Mouse (Mus musculus): ENCODE measurements around the gene Keap1. TPM values are rescaled to one million over a fixed set of nuclear protein-coding genes. Genes with fewer than 3 reads are reported as not detected.
"Not testable (repeated sequence)": the region's sequence is repeated elsewhere in the genome, so short reads cannot be mapped to it uniquely, and the experiment has no call there.

Gene Keap1
- 10 to 100 TPM; 53.6 to 55.2 TPM for total RNA-seq (2021)
- long read RNA-seq, experiment 1, transcript Keap1-205 (6 exons, 3,151 nt), result minor isoform, 5 of 70 reads
- long read RNA-seq, experiment 1, transcript Keap1-201 (6 exons, 3,172 nt), result major isoform, 40 of 70 reads
- long read RNA-seq, experiment 1, transcript Keap1-202 (5 exons, 3,614 nt), result minor isoform, 8 of 70 reads
- long read RNA-seq, experiment 1, partial matches to known transcripts, result 6 of 70 reads
- long read RNA-seq, experiment 1, other reads (novel, unspliced or antisense), result 11 of 70 reads
- long read RNA-seq, experiment 2, transcript Keap1-204 (6 exons, 2,163 nt), result minor isoform, 5 of 85 reads
- long read RNA-seq, experiment 2, transcript Keap1-201 (6 exons, 3,172 nt), result major isoform, 49 of 85 reads
- long read RNA-seq, experiment 2, transcript Keap1-202 (5 exons, 3,614 nt), result minor isoform, 16 of 85 reads
- long read RNA-seq, experiment 2, partial matches to known transcripts, result 6 of 85 reads
- long read RNA-seq, experiment 2, other reads (novel, unspliced or antisense), result 8 of 85 reads

DNA sequence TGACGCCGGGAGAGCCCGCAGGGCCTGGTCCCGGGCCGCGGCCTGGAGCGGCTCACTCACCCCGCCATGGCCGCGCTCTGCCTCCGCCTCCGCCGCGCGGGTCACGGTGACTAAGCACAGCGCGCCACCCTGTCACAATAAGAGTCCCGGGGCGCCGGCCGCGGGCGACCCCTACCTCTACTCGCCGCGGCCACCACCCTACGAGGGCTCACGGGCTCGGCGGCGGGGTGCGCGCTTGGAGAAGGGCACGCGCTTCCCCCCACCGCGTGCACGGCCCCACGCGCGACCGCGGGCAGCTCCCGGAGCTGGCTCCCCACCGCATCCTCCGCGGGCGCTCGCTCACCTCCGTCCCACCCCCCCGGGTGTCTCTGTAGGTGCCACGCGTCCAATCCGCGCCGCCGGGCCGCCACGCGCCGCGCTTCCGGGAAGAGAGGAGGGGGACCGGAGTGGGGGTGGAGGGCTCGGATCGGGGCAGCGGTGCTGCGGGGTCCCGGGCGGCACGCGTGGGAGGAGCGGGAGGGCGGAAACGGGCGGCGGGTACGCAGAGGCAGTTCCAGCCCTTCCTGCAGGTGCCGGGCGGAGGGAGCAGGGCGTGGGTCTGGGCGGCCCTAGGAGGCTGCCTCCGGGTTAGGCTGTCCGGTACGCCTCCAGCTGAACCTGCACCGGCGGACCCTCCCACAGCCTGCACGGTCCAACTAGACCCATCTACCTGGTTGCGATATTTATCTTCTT, at the start of gene Keap1:
Gene Keap1, minus strand, starts transcription at position 629 of the 732 bp plus-strand sequence.
- intact Hi-C loops (cut with DNase I; ENCODE audit: low total_unique reads), result no loop called here
- peak; percentile 84 for DNase-seq

DNA sequence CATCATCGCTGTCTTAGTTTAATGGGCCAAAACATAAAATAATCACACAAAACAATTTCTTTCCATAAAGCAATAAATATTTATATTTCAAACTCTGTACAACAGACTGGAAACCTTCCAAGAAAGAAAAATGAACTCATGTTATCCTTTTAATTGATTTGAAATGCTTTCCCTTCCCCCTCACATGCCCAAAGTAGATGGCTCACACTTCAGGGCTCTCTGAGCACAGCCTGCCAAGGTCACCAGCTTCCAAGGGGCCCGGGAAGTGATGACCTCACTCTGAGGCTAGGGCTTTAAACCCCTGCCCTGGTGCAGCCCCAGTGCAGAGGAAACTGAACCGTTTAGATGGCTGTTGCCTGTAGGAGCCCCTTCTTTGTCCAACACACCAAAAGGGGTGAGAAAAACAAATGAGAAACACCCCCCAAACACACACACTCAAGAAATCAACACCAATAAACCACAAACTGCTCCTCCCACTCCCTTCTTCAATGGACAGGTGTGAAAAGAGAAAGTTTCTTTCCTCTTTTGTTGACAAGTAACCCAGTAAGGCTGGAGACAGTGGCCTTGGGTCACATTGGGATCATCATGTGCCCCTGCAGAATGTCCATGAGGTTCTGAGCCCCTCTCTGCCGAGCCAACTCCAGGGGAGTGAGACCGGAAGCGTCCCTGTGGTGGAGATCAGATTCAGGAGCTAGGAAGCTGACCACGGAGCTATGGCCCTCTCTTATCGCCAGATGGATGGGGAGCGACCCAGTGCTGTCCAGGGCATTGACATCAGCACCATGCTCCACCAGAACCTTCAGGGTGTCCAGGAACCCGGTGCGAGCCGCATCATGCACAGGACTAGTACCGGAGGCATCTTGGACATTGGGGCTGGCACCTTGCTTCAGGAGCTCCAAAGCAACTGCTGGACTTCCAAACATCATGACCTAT, 49.5 kb upstream of the Keap1 start:
- no peak for DNase-seq
- intact Hi-C loops (cut with DNase I; ENCODE audit: low total_unique reads), result no loop called here

DNA sequence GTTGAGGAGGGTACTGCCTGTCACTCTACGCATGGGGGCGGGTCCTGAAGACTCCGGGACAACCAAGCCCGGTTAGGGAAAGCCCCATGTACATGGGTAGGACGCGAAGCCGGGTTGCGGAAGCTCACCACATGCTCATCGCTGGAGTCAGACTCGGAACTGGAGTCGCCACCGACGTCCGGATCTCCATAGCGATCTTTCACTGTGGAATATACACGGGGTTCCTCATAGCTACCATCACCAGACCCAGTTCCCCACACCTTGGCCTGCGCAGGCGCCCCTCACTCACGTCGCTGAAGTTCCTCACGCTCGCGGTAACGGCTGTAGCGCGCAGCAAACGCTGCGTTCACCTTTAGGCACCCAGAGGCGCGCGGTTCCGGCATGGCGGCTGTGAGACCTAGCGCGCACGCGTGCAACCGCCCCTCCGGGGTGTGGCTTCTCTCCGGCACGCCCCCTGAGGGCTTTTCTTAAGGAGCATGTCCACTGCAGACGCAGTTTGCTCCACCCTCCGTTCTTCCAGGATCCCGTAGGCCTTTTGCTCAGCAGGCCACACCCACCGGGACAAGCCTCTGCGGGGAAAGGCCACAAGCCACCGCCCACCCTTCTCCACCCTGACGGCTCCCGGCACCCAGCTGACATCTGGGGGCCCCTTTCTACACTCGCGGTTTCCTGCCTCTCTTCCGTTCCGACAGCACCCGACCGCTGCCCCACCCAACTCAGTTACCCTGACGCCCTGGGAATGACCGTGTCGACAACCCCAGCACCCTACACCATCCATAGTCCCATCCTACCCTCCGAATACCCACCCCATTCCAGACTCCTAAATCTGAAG, 48.6 kb upstream of the Keap1 start, which contains the start of gene Kri1:
Gene Kri1, minus strand, starts transcription at position 399 of the 832 bp plus-strand sequence.
- intact Hi-C loops (cut with DNase I; ENCODE audit: low total_unique reads), result no loop called here
- peak; percentile 98 for DNase-seq

DNA sequence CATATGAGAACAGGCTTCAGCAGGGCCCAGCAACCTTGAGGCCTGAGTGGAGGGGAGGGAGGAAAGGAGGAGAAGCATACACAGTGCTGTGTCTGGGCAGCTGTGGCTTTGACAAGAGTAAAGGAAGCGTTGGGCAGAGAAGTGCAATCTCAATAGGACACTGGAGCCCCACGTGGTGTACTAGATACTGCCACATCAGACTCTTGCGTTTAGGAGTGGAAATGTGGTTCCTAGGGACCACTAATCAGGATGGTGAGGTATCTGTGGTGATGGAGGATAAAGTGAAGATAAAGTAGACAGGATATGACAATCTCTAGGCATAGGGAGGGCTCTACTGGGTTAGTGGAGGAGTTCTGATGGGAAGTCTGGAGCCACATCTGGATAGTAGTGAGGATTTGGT, 47.6 kb upstream of the Keap1 start:
- intact Hi-C loops (cut with DNase I; ENCODE audit: low total_unique reads), result no loop called here
- no peak for DNase-seq

DNA sequence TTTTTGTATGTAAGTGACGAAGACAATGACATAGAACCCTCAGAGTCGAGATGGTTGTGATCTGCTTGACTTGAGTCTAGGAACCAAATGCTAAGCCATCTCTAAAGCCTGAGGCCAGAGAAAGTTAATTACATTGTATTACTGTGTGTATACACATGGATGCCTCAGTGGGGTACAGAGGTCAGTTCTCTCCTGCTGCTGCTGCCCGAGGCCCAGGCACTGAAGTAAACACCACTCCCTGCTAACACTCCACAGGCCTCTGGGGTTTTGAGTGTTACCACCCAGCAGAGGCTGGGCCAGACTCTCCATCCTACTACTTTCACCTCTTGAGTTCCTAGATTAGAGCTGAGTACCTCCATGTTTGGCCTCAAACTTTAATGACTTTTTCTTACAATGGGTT, 44.8 kb upstream of the Keap1 start:
- DNase-seq, result no peak
- intact Hi-C loops (cut with DNase I; ENCODE audit: low total_unique reads), result no loop called here

DNA sequence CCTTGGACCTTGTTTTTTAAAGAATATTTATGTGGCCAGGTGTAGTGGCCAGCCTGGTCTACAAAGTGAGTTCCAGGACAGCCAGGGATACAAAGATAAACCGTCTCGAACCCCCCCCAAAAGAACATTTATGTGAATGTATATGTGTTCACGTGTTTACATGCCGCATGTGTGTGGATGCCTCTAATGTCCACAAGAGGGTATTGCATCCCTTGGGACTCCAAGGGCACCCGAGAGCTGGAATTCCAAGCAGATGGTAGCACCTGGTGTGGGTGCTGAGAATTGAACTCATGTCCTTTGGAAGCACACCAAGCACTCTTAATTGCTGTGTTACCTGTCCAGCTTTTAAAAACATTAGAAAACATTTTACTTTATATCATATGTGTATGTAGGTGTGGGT, 44.4 kb upstream of the Keap1 start:
- intact Hi-C loops (cut with DNase I; ENCODE audit: low total_unique reads), result no loop called here
- DNase-seq, result no peak

DNA sequence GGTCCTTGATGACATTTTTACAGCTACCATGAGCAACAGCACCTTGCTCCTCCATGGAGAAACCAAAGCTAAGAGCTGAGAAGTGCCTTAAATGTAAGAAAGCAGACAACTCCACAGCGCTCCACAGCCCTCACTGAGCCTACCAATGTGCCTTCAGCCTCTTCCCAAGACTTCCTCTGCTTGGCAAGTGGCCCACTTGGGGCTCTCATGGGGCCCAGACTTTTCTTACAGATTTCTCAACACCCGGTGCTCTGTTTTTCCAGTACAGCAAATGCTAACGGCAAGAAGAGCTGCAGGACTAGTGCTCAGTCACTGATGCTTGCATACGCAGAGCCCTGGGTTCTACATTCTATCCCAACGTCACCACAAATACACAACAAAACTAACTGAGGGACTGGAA, 38.6 kb upstream of the Keap1 start:
- intact Hi-C loops (cut with DNase I; ENCODE audit: low total_unique reads), result no loop called here
- no peak for DNase-seq

DNA sequence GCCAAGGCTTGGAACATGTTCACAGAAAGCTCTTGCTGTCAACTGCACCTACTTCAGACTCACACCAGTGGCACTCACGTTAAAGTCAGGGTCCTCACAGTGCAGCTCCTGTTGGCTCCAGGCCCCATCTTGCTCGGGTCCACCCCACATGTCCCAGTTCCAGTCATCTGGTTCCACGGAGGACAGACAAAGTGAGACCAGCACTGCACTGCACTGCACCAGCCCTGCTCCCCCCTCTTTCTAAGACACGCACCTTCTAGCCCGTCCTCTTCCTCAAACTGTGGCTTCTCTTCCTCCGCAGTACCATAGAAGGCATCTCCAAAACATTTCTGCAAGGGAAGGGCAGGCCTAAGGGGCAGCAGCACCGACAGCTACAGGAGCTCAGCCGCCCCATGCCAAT, 37.1 kb upstream of the Keap1 start:
- no peak for DNase-seq
- intact Hi-C loops (cut with DNase I; ENCODE audit: low total_unique reads), result no loop called here

DNA sequence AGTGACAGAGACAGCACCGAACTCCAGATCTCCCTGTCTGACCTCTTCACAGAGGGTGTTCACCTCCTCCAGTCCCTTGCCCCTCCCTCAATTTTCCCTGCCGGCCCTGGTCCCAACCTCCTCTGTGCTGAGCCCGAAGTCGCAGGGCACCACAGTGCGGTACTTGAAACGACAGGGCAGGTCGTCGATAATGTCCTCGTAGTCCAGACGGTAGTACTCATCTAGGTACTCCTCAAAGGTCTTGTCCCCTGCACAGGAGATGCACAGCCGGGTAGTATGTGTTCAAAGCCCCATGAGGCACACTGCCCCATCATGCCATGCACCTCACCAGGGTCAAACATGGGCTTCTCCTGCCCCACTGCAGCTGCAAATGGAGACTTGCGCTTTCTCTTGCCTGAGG, 36.6 kb upstream of the Keap1 start:
- intact Hi-C loops (cut with DNase I; ENCODE audit: low total_unique reads), result no loop called here
- DNase-seq, result no peak

DNA sequence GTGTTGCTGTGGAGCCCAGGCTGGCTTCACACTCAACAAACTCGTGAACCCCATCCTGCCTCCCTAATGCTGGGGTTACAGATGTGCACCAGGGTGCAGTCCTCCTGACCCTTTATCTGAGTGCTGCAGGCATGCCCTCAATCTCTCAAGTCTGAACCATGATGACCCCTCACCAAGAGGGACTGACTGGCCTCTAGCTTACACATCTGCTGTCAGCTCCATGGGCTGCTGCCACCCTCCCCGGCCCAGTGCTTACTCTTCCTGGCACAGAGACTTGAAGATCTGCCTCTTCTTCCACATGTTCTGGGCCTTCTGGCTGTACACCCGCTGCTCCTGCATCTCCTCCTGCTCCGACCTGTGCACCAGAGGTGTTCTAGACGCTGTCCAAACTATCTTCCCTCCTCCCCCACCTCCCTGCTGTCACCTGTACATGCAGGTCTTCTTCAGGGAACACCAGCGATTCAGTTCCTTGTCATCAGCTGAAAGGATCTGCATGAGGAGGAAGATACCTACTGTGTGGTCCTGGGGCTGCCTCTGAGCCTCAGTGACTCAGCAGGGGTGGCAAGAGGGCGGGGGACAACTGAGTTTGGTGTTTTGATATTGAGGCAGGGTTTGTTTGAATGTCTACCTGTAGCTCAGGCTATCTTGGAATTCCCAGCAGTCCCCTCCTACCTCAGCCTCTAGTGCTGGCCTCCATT, 36.0 kb upstream of the Keap1 start:
- no peak for DNase-seq
- intact Hi-C loops (cut with DNase I; ENCODE audit: low total_unique reads), result no loop called here

DNA sequence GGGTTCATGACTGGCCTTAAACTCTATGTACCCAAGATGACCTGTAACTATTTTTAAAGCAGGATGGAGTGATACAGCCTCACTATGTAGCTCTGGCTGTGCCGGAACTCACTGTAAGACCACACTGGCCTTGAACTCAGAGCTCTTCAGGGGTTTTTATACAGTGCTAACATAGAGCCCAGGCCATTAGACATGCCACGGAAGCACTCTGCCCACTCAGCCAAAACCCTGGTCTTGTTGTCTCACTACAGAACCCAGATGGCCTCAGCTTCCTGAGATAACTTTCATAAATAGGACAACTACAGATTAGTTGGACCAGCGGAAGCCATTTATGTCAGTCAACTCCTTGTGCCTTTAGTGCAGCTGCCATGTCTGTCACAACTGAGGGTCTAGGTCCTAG, 35.2 kb upstream of the Keap1 start:
- intact Hi-C loops (cut with DNase I; ENCODE audit: low total_unique reads), result no loop called here
- no peak for DNase-seq

DNA sequence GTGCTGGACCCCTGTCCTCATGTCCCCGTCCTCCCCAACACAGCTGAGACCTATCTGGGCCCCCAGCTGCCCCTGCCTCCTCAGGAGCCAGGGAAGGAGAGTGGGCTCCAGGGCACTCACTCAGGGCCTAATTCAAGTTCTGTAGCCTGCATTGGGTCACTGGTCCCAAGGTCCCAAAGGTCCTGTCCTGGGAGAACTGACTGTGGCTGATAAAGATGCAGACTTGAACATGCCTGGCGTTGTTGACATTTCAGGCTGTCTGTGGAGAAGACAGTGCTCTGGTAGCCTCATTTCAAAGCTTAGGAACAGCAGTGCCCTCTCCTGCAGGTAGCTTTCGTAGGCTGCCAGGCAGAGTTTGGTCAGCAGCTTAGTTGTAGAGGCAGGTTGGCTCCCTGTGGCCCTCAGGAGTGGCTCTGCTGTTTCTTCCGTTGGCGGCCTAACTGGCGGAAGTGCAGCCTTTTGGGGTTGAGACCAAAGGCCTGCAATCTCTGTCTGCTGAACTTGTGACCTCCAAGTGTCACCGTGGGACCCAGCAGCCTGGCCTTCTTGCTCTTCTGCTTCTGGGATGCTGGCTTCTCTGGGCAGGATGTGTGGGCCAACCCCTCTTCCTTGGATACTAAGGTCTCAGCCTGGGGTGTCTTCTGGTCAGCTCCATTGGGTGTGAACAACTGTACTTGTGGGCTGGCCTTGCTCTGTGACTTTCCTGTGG, 34.5 kb upstream of the Keap1 start:
- intact Hi-C loops (cut with DNase I; ENCODE audit: low total_unique reads), result no loop called here
- DNase-seq, result no peak

DNA sequence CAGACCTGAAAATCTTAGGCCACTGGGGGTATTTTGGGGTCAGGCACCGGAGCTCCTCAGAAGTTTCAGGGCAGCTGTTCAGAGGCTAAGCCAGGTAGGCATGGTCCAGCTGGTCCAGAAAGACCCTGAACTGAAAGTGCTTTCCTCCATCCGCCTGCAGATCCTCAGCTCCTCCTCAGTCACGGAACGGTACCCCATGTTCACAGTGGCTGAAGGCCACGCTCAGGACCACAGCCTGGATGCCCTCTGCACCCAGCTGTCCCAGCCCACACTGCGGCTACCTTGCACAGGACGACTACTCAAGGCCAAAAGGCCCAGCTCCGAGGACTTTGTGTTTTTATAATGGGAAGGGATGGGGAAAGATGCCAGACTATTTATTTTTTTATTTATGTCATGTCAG, 33.9 kb upstream of the Keap1 start:
- intact Hi-C loops (cut with DNase I; ENCODE audit: low total_unique reads), result no loop called here
- no peak for DNase-seq

DNA sequence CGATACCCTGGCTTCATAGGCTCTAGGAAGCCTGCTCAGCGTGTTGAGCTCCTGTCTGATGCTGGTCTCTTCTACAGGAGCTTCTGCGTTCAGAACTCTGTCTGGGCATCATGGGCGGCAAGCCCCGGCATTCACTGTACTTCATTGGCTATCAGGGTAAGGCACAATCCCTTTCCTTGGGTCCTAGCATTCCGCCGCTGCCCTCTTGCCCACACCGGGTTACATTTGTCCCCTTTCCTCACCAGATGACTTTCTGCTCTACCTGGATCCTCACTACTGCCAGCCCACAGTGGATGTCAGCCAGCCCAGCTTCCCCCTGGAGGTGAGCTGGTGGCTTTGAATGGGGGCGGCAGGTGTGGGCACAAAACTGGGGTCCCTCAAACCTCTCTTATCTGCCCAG, 33.2 kb upstream of the Keap1 start:
- intact Hi-C loops (cut with DNase I; ENCODE audit: low total_unique reads), result no loop called here
- no peak for DNase-seq

DNA sequence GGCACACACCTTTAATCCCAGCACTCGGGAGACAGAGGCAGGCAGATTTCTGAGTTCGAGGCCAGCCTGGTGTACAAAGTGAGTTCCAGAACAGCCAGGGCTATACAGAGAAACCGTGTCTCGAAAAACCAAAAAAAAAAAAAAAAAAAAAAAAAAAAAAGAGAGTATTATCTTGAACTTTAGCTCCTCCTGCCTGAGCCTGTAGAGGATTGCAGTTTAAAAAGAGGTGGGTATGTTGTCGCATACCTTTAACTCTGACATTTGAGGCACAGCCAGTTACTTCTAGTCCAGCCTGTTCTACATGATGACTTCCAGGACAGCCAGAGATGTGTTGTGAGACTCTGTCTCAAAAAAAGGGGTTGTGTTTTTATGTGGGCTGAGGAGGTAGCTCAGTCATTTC, 30.4 kb upstream of the Keap1 start:
- DNase-seq; intact Hi-C loops (cut with DNase I; ENCODE audit: low total_unique reads): not testable (repeated sequence)

DNA sequence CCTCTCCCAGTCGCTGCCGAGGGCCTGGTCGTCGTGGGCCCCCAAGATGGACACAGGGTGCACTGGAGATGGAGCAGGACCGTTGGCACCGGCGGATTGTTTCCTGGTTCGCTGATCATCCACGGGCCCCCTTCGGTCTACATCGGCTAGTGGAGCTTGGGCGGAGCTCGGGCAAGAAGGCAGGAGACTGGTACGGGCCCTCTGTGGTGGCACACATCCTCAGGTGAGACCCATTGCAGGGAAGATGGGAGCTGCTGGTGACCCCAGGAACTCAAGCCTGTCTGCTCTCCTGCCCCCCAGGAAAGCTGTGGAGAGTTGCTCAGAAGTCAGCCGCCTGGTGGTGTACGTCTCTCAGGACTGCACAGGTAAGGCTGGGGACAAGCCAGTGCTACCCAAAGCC, 29.1 kb upstream of the Keap1 start:
- intact Hi-C loops (cut with DNase I; ENCODE audit: low total_unique reads), result no loop called here

DNA sequence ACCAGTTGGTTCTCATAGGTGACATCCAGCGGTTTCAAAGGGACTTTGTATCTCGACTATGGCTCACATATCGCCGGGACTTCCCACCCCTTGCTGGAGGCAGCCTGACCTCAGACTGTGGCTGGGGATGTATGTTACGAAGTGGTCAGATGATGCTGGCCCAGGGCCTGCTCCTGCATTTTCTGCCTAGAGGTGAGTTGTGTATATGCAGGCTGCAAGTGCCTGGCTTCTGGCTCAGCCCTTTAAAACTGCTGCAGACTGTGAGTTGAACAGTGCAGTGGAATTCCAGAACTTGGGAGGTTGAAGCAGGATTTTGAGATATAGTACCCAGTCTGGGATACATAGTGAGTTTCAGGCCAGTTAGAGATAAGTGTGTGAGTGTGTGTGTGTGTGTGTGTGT, 27.7 kb upstream of the Keap1 start:
- intact Hi-C loops (cut with DNase I; ENCODE audit: low total_unique reads), result no loop called here
- no peak for DNase-seq

More for the DNA sequence above, 29.1 kb upstream of the Keap1 start:
- DNase-seq, result no peak

DNA sequence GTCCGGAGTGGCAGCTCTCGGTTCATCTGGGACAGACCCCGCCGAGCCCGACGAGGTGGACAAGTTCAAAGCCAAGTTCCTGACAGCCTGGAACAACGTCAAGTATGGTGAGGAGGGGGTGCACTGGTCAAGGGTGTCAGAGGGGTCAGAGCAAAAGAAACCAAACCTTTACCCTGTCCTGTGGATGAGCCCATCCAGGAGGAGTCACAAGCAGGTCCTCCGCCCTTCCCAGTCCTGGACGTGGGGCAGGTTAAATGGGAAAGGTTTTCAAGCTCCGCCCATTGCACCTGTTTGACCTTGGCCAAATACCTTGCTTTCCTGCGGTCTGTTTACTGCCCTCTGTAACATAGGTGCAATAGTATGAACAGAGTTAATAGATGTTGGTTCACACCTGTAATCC, 26.4 kb upstream of the Keap1 start:
- DNase-seq, result no peak
- intact Hi-C loops (cut with DNase I; ENCODE audit: low total_unique reads), result no loop called here
